Mouse (Mus musculus): ENCODE data around the gene Sag.

DNA sequence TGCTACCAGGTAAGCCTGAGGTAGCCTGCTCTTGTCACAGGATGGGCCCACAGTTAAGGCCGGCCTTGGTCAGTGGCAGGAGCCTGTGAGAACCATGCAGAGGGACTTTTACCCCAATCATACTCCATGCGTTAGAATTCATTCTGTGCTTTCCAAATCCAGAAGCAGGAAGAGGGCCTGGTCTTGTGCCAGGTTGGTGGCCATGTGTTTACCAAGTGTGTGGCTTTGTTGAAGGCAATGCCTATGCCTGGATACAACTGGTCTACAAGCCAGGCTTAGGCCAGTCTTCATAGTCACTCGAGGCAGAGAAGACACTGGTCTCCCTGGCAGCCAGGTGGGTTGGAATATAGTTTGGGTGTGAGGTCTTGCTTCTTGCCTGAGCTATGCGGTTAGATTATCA, 88.2 kb downstream of the Sag start:
- TF ChIP-seq NANOG (IDR thresholded peaks at IDR 0.05; ENCODE audit: borderline replicate concordance, low read length), result no peak
- no peak for TF ChIP-seq CTCF (conservative IDR thresholded peaks at IDR 0.05; ENCODE audit: low read length)
- no peak for TF ChIP-seq POU5F1 (IDR thresholded peaks at IDR 0.05; ENCODE audit: borderline replicate concordance, low read length)

Measured in E14TG2a.4 (cell line).